Mouse (Mus musculus): ENCODE measurements at regions not wholly inside any gene's neighbourhood (a gene's known extent, or its start where the extent isn't known, plus 50 kb on each side); places are given as distances from the start of the nearest gene placed in this dataset.
A peak's percentile ranks its signal among the peaks of the same experiment; 100 is the strongest.

- no peak for DNase-seq
Observed at GRCm38 (mm10) chr4:47630427-47630826, 156.0 kb downstream of the Sec61b start.

- no peak for DNase-seq
Observed at GRCm38 (mm10) chr4:47638876-47639494, 164.5 kb downstream of the Sec61b start.

- DNase-seq = no peak
Observed at GRCm38 (mm10) chr4:47645093-47645492, 170.6 kb downstream of the Sec61b start.

- DNase-seq = no peak
Observed at GRCm38 (mm10) chr4:47648701-47649100, 174.2 kb downstream of the Sec61b start.

- DNase-seq = no peak
Observed at GRCm38 (mm10) chr4:47649951-47650350, 175.5 kb downstream of the Sec61b start.

DNA sequence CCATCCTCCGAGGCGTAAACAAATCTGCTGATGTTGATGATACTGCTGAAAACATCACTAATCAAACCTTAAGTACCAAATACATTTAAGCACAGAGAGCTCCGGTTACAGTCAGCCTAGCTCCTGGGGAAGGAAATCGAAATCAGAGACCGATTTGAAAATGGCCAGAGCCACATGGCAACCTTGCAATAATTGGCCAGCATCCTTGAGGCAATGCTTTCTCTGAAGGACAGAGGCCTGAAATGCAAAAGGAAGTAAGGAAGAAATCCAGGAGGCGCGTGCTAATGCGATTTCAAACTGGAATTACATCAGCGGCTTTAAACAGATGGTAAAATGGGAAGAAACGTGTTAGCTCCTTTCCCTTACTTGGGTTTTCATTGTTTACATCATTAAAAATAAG, 177.1 kb downstream of the Sec61b start:
- no peak for DNase-seq

GRCm38 (mm10) chr4:47653143-47653542, 178.7 kb downstream of the Sec61b start:
- DNase-seq = no peak

- DNase-seq = no peak
Observed at GRCm38 (mm10) chr4:47669519-47669918, 195.1 kb downstream of the Sec61b start.

DNA sequence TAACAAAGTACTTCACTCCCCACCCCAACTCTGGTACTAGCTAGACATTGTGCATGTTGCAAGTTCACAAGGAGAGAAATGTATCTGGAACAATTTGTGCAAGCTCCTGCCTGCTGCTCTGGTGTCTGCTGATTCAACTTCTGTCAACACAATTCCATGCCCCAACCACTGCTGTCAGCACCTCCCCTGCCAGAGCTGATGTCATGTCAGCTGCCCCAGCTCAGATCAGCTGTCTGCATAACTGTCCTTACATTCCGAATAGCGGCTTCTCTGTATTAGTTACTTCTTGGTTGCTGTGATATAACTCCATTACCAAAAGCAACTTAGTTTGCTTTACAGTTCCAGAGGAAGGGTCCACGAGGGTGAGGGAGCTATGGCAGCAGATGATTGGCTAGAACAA, 196.0 kb downstream of the Sec61b start:
- no peak for DNase-seq

- DNase-seq = no peak
Observed at GRCm38 (mm10) chr4:47671362-47671761, 196.9 kb downstream of the Sec61b start.

- no peak for DNase-seq
Observed at GRCm38 (mm10) chr4:47681141-47681540, 206.7 kb downstream of the Sec61b start.

- DNase-seq = no peak
Observed at GRCm38 (mm10) chr4:47691207-47691606, 216.7 kb downstream of the Sec61b start.

- DNase-seq = no peak
Observed at GRCm38 (mm10) chr4:47692654-47693053, 218.2 kb downstream of the Sec61b start.

DNA sequence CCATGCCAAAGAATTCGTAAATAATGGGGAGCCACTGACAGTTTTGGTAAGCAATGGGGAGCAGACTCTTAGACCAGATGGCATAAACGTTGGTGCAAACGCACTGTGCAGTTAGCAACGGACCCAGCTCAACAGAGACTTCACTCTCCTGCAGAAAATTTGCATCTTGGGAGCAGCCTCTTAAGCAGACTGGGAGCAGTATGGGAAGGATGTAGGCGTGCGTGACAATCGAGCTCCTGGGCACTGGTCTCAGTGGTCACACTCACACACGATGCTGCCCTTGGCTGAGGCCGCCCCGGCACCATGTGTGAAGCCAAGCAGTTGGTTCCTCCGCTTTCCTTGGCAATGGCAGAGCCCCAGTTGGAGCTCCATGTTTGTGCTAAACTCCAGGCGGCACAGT, 218.8 kb downstream of the Sec61b start:
- DNase-seq = no peak

DNA sequence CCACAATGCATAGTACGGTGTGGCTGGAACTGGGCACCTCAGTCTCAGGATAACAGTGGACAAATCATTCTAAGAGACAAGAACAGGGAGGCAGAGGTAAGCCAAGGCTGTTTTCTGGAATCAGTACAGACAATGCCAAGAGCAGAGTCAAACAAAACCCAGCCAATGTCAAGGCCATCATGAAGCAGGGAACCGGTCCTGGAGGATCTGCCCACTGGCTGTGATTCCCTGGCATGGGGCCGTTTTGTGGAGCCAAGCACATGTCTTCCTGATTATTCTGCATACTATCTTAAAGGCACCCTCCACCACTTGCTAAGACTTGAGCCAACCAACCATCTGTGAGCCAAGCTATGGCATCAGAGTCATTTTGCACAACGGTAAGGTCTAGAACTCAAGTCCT, 222.6 kb downstream of the Sec61b start:
- no peak for DNase-seq

GRCm38 (mm10) chr4:47698514-47698913, 224.1 kb downstream of the Sec61b start:
- DNase-seq = no peak

DNA sequence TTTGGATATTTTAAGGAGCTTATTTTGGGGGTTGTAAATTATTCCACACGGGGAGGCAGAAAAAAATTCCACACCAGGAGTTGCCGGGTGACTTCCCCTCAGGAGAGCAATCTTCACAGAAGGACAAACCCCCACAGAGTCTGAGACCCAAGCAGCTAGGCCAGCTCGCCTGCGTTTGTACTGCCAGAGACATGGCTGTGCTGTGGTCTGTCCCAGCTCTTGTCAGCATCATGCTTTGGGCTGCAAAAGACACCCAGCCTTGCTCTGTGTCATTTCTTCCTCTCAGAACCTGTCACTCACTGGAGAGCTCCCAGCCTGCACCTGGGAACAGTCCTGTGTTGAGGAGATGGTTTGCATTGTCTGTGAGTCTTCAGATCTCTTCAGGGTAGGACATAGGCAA, 224.5 kb downstream of the Sec61b start:
- DNase-seq = no peak

DNA sequence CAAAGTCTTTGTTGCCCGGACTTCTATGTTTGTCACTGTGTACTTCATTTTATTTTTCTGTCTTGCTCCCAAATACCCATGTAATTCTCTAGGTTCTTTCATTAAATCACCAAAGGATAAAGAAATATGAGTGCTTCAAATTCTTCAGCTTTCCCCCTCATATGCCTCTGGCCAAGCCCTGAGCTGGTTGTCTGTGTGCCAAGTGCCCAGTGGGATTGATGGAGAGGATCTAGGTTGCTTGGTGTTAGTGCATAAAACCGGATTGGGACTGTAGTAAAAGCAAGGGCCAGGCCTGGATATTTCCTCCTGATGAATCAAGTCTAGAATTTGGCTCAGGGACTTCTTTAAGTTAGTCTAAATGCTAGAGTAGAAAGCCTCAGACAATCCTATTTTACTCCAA, 229.0 kb downstream of the Sec61b start:
- no peak for DNase-seq

- no peak for DNase-seq
Observed at GRCm38 (mm10) chr4:47704607-47705006, 230.1 kb downstream of the Sec61b start.

GRCm38 (mm10) chr4:47707966-47708365, 233.5 kb downstream of the Sec61b start:
- no peak for DNase-seq

- DNase-seq = no peak
Observed at GRCm38 (mm10) chr4:47713387-47713786, 238.9 kb downstream of the Sec61b start.

GRCm38 (mm10) chr4:47724331-47725004, 250.0 kb downstream of the Sec61b start:
- no peak for DNase-seq

DNA sequence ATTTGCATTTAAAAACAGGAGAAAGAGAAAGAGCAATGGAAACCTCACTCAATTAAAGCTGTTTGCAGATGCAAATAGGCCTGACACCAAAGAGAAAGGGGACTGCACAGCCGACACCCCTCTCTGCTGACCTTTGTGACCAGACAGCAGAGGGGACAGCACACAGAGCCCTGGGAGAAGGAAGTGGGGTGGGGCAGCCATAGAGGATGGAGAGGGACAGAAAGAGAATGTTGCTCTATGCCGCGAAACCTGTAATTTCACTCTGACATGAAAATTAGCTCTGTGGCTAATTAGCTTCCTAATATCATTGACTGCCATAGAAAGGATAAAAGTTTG, 250.5 kb downstream of the Sec61b start:
- no peak for DNase-seq

GRCm38 (mm10) chr4:47746498-47747190, 272.2 kb downstream of the Sec61b start:
- peak; percentile 7 for DNase-seq

Data from thymus, postnatal 4 days (tissue).